Mouse (Mus musculus) kidney, postnatal 36 days (tissue): Measurements from ENCODE around the gene Gm49333.

Source experiments
- DNase-seq, 2 experiments: peaks; one replicate each; pipeline ENCODE4 v3.0.0; 2021 to 2022; ENCODE audit warnings: mixed read lengths in 2 of 2

Gm49333 gene

DNA sequence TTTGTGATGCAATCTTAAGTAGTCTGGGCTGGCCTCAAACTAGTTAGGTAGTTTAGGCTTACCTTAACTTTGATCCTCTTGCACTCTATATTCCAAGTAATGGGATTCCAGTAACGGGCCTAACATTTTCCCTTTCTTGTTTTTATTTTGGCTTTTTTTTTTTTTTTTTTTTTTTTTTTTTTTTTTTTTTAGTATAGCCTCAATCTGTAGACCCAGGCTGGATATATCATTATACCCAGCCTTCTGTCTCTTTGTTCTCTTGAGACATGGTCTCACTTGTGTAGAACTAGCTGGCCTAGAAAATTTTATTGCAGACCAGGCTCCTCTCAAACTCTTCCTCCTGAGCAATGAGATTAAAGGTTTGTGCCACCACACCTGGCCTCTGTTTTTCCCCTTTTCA is 80.2 kb downstream of the Gm49333 start:
- DNase-seq: no peak

DNA sequence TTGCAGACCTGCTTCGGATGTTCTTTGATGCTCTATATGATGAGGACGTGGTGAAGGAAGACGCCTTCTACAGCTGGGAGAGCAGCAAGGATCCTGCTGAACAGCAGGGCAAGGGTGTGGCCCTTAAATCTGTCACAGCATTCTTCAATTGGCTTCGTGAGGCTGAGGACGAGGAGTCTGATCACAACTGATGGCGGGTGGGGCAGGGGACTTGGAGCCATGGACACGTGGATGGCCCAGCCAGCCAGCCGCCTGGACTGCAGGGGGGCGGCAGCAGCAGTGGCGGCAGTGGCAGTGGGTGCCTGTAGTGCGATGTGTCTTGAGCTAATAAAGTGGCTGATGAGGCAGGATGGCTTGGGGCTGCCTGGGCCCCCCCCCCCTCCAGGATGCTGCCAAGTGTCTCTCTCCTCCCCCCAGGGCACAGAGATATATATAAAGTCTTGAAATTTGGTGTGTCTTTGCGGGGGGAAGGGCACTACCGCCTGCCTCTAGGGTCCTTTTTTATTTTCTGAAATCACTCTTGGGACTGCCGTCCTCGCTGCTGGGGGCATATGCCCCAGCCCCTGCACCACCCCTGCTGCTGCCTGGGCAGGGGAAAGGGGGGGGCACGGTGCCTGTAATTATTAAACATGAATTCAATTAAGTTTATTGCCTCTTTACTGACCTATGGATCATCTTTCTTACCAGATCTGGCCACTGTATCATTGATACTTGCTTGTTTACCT is 81.0 kb downstream of the Gm49333 start:
- DNase-seq: no peak

DNA sequence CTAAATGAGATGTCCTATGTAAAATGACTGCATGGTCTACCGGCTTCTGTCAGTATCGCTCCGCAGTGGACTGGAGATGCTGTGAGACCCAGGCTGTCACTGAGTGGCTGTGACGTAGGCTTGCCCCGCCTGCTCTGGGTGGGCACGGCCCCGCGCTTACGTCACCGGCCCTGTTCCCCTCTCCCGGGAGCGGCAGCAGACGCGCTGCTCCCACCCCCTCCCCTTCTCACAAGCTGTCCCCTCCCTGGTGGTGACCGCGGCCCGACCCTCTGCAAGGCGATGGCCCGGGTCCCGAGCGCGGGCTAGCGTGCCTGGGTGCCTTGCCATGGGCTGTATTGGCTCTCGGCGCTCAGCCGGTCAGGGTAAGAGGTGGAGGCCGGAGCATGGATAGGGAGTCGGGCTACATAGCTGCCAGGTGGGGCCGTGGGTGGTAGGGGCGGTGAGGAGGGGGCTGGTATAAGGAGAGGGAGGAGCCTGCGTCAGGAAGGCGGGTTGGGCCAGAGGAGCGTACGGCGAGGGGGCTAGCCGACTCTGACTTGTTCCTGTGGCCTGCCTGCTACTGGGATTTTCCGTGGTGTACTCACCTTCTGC is 81.8 kb downstream of the Gm49333 start, which contains the start of gene Fam131a:
Gene Fam131a, plus strand, starts transcription at position 131 of the 591 bp plus-strand sequence.
- peak; percentile 90 to 94 for DNase-seq

DNA sequence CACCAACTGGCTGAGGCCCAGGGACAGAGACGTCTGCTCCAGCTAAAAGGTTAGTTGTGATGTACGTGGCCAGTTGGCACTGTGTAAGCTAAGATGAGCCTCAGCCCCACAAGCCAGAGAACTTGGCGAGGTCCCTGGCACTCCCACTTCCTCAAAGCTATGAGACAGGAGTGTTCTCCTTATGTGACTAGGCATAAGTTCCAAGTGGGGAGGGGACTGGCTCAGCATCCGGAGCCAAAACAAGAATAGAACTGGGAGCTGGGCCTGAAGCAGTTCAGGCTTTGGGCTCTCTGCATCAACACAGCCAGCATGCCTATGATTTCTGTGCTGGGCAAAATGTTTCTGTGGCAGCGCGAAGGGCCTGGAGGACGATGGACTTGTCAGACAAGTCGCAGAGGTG is 83.4 kb downstream of the Gm49333 start:
- DNase-seq: peak; percentile 35 to 45
